Mouse (Mus musculus) bone marrow, adult 2 months (tissue): Measurements from ENCODE around the gene Slc16a12.
"Not testable (repeated sequence)": the region's sequence is repeated elsewhere in the genome, so short reads cannot be mapped to it uniquely, and the experiment has no call there.

Source experiments
- CTCF ChIP-seq: fragments of 200-500 bp; IDR thresholded peaks from 2 replicates; pipeline ENCODE4 v1.5.1; 2011; ENCODE audit warnings: low read length, control low read depth; ENCODE audit not compliant: control insufficient read depth, insufficient read depth
- POLR2A ChIP-seq: fragments of 200-500 bp; IDR thresholded peaks from 2 replicates; pipeline ENCODE4 v1.6.1; 2011; ENCODE audit warnings: low read depth, mild to moderate bottlenecking, control low read depth, low read length, borderline replicate concordance; ENCODE audit not compliant: control insufficient read depth

DNA sequence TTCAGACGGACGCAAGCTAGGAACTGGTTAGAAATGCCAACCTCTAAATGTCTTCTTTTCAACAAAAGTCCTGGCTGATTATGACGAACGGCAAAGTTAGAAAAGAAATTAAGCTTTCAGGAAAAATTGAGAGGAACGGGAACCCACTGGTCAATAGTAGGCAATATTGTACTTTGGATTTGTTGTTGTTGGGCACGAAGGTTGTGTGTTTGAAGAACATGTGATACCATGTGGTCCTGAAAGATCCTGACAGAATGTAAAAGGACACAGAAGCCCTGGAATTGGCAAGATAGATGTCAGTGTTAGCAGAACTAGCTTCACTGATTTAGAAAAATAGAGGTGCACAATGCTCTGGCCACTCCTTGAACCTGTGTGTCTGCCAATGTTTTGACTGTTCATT lies 880 bp upstream of the Slc16a12 start:
- not testable (repeated sequence) for TF ChIP-seq CTCF, POLR2A
